Mouse (Mus musculus) embryo, embryonic 11 days (tissue): ENCODE results near the gene 1700003F12Rik.
A peak's percentile ranks its signal among the peaks of the same experiment; 100 is the strongest.

Experiments used
- DNase-seq: peaks from one replicate; pipeline ENCODE4 v3.0.0-alpha.2; 2015

Gene 1700003F12Rik

GRCm38 (mm10) chr2:154546711-154547110 is at the start of gene 1700003F12Rik:
1700003F12Rik (plus strand) TSS chr2:154547085.
- DNase-seq = no peak

- no peak for DNase-seq
Measured at GRCm38 (mm10) chr2:154498571-154498970, 48.3 kb upstream of the 1700003F12Rik start.

- no peak for DNase-seq
Measured at GRCm38 (mm10) chr2:154499717-154500247, 47.1 kb upstream of the 1700003F12Rik start.

- DNase-seq = no peak
Measured at GRCm38 (mm10) chr2:154500758-154501157, 46.1 kb upstream of the 1700003F12Rik start.

- DNase-seq = no peak
Measured at GRCm38 (mm10) chr2:154507076-154507475, 39.8 kb upstream of the 1700003F12Rik start.

- no peak for DNase-seq
Measured at GRCm38 (mm10) chr2:154507566-154508283, 39.2 kb upstream of the 1700003F12Rik start.

GRCm38 (mm10) chr2:154508450-154508849 is 38.4 kb upstream of the 1700003F12Rik start:
- no peak for DNase-seq

- no peak for DNase-seq
Measured at GRCm38 (mm10) chr2:154510141-154510540, 36.7 kb upstream of the 1700003F12Rik start.

GRCm38 (mm10) chr2:154516944-154517343 is 29.9 kb upstream of the 1700003F12Rik start:
- DNase-seq = no peak

- no peak for DNase-seq
Measured at GRCm38 (mm10) chr2:154517424-154517823, 29.5 kb upstream of the 1700003F12Rik start.

- DNase-seq = no peak
Measured at GRCm38 (mm10) chr2:154521449-154521848, 25.4 kb upstream of the 1700003F12Rik start.

- DNase-seq = no peak
Measured at GRCm38 (mm10) chr2:154522334-154522733, 24.6 kb upstream of the 1700003F12Rik start.

- no peak for DNase-seq
Measured at GRCm38 (mm10) chr2:154525285-154525684, 21.6 kb upstream of the 1700003F12Rik start.

- DNase-seq = no peak
Measured at GRCm38 (mm10) chr2:154526531-154526930, 20.4 kb upstream of the 1700003F12Rik start.

- DNase-seq = no peak
Measured at GRCm38 (mm10) chr2:154532888-154533287, 14.0 kb upstream of the 1700003F12Rik start.

GRCm38 (mm10) chr2:154534704-154535270 is 12.1 kb upstream of the 1700003F12Rik start:
- DNase-seq = no peak

- DNase-seq = no peak
Measured at GRCm38 (mm10) chr2:154538310-154538709, 8.6 kb upstream of the 1700003F12Rik start.

GRCm38 (mm10) chr2:154538710-154539109 is 8.2 kb upstream of the 1700003F12Rik start:
- no peak for DNase-seq

- DNase-seq = peak; percentile 53
Measured at GRCm38 (mm10) chr2:154539720-154540119, 7.2 kb upstream of the 1700003F12Rik start.

GRCm38 (mm10) chr2:154541630-154542029 is 5.3 kb upstream of the 1700003F12Rik start:
- DNase-seq = no peak

GRCm38 (mm10) chr2:154543567-154544347 is 3.1 kb upstream of the 1700003F12Rik start:
- DNase-seq = no peak

- DNase-seq = peak; percentile 59
Measured at GRCm38 (mm10) chr2:154548688-154549087, 1.8 kb downstream of the 1700003F12Rik start.

- peak; percentile 92 for DNase-seq
Measured at GRCm38 (mm10) chr2:154549127-154549885, 2.4 kb downstream of the 1700003F12Rik start.
